Mouse (Mus musculus) MEL (cell line): ENCODE measurements at regions not wholly inside any gene's neighbourhood (a gene's known extent, or its start where the extent isn't known, plus 50 kb on each side); places are given as distances from the start of the nearest gene placed in this dataset.

ENCODE experiments used
- DNase-seq: peaks from one replicate; pipeline ENCODE4 v3.0.0; 2011; ENCODE audit warnings: low read depth, low spot score
- H3K27ac ChIP-seq: 2 replicates; pipeline ENCODE4 v1.5.1; 2012; ENCODE audit warnings: low read depth, mild to moderate bottlenecking, control low read depth, low read length, moderate library complexity; ENCODE audit not compliant: control insufficient read depth
- H3K27me3 ChIP-seq, 2 experiments: fragments of 150-350 bp in 1 of 2; sonication (generic) in 1 of 2; 2 replicates each; pipeline ENCODE4 v1.6.1; 2012; ENCODE audit warnings: low read length in 2 of 2, mild to moderate bottlenecking in 2 of 2, improper control_type of control experiment in 1 of 2, moderate library complexity in 1 of 2; ENCODE audit not compliant: insufficient read depth in 2 of 2, control insufficient read depth in 1 of 2
- H3K36me3 ChIP-seq, 2 experiments: 2 replicates each; pipeline ENCODE4 v1.6.1; 2012 to 2014; ENCODE audit warnings: low read length in 2 of 2, improper control_type of control experiment in 1 of 2, inconsistent platforms in 1 of 2, mild to moderate bottlenecking in 1 of 2; ENCODE audit not compliant: insufficient read depth in 2 of 2, control insufficient read depth in 1 of 2
- H3K4me1 ChIP-seq, 2 experiments: fragments of 150-350 bp in 1 of 2; sonication (generic) in 1 of 2; 2 replicates each; pipeline ENCODE4 v1.6.1; 2012; ENCODE audit warnings: low read length in 2 of 2, improper control_type of control experiment in 1 of 2, mild to moderate bottlenecking in 1 of 2; ENCODE audit not compliant: insufficient read depth in 2 of 2, control insufficient read depth in 1 of 2
- H3K4me3 ChIP-seq, 2 experiments: fragments of 150-350 bp in 1 of 2; sonication (generic) in 1 of 2; 2 replicates each; pipeline ENCODE4 v1.5.1; 2012; ENCODE audit warnings: low read depth in 2 of 2, low read length in 2 of 2, mild to moderate bottlenecking in 2 of 2, moderate library complexity in 2 of 2, control low read depth in 1 of 2, improper control_type of control experiment in 1 of 2; ENCODE audit not compliant: control insufficient read depth in 1 of 2, insufficient read depth in 1 of 2
- H3K79me2 ChIP-seq: 2 replicates; pipeline ENCODE4 v1.6.1; 2012; ENCODE audit warnings: mild to moderate bottlenecking, low read length, moderate library complexity; ENCODE audit not compliant: control insufficient read depth, poor library complexity, insufficient read depth
- H3K9ac ChIP-seq: 2 replicates; pipeline ENCODE4 v1.6.1; 2012; ENCODE audit warnings: low read depth, mild to moderate bottlenecking, control low read depth, low read length, moderate library complexity; ENCODE audit not compliant: control insufficient read depth, poor library complexity, severe bottlenecking
- H3K9me3 ChIP-seq: fragments of 150-350 bp; sonication (generic); replicated peaks from 2 replicates; pipeline ENCODE4 v1.6.1; 2012; ENCODE audit warnings: mild to moderate bottlenecking, low read length, improper control_type of control experiment, moderate library complexity; ENCODE audit not compliant: insufficient read depth
- BHLHE40 ChIP-seq: IDR thresholded peaks from 2 replicates; pipeline ENCODE4 v1.6.1; 2012; ENCODE audit warnings: low read depth, mild to moderate bottlenecking, inconsistent platforms, low read length, improper control_type of control experiment, borderline replicate concordance
- CHD1 ChIP-seq: IDR thresholded peaks from 2 replicates; pipeline ENCODE4 v1.6.1; 2012; ENCODE audit warnings: low read depth, mild to moderate bottlenecking, inconsistent platforms, low read length, improper control_type of control experiment
- CHD2 ChIP-seq: IDR thresholded peaks from 2 replicates; pipeline ENCODE4 v1.6.1; 2011; ENCODE audit warnings: low read length, improper control_type of control experiment
- ELF1 ChIP-seq: IDR thresholded peaks from 2 replicates; pipeline ENCODE4 v1.6.1; 2014; ENCODE audit warnings: low read depth, mild to moderate bottlenecking, inconsistent platforms, low read length, improper control_type of control experiment, moderate library complexity
- GABPA ChIP-seq: IDR thresholded peaks from 2 replicates; pipeline ENCODE4 v1.6.1; 2012; ENCODE audit warnings: low read depth, mild to moderate bottlenecking, inconsistent platforms, low read length, improper control_type of control experiment, moderate library complexity
- HCFC1 ChIP-seq: IDR thresholded peaks from 2 replicates; pipeline ENCODE4 v1.6.1; 2012; ENCODE audit warnings: low read depth, mild to moderate bottlenecking, inconsistent platforms, low read length, improper control_type of control experiment, moderate library complexity
- JUND ChIP-seq: IDR thresholded peaks from 2 replicates; pipeline ENCODE4 v1.6.1; 2011; ENCODE audit warnings: low read depth, mild to moderate bottlenecking, improper control_type of control experiment, low read length
- KAT2A ChIP-seq: conservative IDR thresholded peaks from 2 replicates; pipeline ENCODE4 v1.6.1; 2012; ENCODE audit warnings: low read depth, low read length, improper control_type of control experiment, inconsistent platforms
- MAX ChIP-seq: IDR thresholded peaks from 2 replicates; pipeline ENCODE4 v1.6.1; 2011; ENCODE audit warnings: low read length, improper control_type of control experiment
- MAZ ChIP-seq: IDR thresholded peaks from 2 replicates; pipeline ENCODE4 v1.6.1; 2012; ENCODE audit warnings: low read depth, mild to moderate bottlenecking, inconsistent platforms, low read length, improper control_type of control experiment
- MEF2A ChIP-seq: IDR thresholded peaks from 2 replicates; pipeline ENCODE4 v1.6.1; 2014; ENCODE audit warnings: low read depth, mild to moderate bottlenecking, inconsistent platforms, low read length, improper control_type of control experiment; ENCODE audit not compliant: poor library complexity, insufficient replicate concordance, severe bottlenecking; ENCODE audit errors: extremely low read depth
- MXI1 ChIP-seq: IDR thresholded peaks from 2 replicates; pipeline ENCODE4 v1.6.1; 2011; ENCODE audit warnings: mild to moderate bottlenecking, low read depth, low read length, improper control_type of control experiment
- MYC ChIP-seq: IDR thresholded peaks from 2 replicates; pipeline ENCODE4 v1.6.1; 2011; ENCODE audit warnings: low read depth, mild to moderate bottlenecking, low read length, improper control_type of control experiment, moderate library complexity
- RAD21 ChIP-seq: IDR thresholded peaks from 2 replicates; pipeline ENCODE4 v1.6.1; 2011; ENCODE audit warnings: mild to moderate bottlenecking, low read depth, low read length, improper control_type of control experiment
- RCOR1 ChIP-seq: IDR thresholded peaks from 2 replicates; pipeline ENCODE4 v1.6.1; 2012; ENCODE audit warnings: low read depth, mild to moderate bottlenecking, inconsistent platforms, low read length, improper control_type of control experiment
- SIN3A ChIP-seq: IDR thresholded peaks from 2 replicates; pipeline ENCODE4 v1.6.1; 2012; ENCODE audit warnings: low read length, improper control_type of control experiment, inconsistent platforms
- TCF12 ChIP-seq: IDR thresholded peaks from 2 replicates; pipeline ENCODE4 v1.6.1; 2014; ENCODE audit warnings: low read depth, mild to moderate bottlenecking, inconsistent platforms, low read length, improper control_type of control experiment, moderate library complexity
- UBTF ChIP-seq: IDR thresholded peaks from 2 replicates; pipeline ENCODE4 v1.6.1; 2012; ENCODE audit warnings: low read depth, mild to moderate bottlenecking, inconsistent platforms, low read length, improper control_type of control experiment, moderate library complexity, borderline replicate concordance; ENCODE audit not compliant: insufficient read depth
- USF1 ChIP-seq: IDR thresholded peaks from 2 replicates; pipeline ENCODE4 v1.6.1; 2014; ENCODE audit warnings: low read depth, mild to moderate bottlenecking, inconsistent platforms, low read length, improper control_type of control experiment, moderate library complexity
- USF2 ChIP-seq, 2 experiments: IDR thresholded peaks; 2 replicates each; pipeline ENCODE4 v1.6.1; 2011 to 2012; ENCODE audit warnings: improper control_type of control experiment in 2 of 2, low read length in 2 of 2, borderline replicate concordance in 1 of 2, inconsistent platforms in 1 of 2, low read depth in 1 of 2, mild to moderate bottlenecking in 1 of 2; ENCODE audit not compliant: insufficient read depth in 1 of 2
- ZC3H11A ChIP-seq: IDR thresholded peaks from 2 replicates; pipeline ENCODE4 v1.6.1; 2012; ENCODE audit warnings: low read depth, mild to moderate bottlenecking, inconsistent platforms, low read length, improper control_type of control experiment

DNA sequence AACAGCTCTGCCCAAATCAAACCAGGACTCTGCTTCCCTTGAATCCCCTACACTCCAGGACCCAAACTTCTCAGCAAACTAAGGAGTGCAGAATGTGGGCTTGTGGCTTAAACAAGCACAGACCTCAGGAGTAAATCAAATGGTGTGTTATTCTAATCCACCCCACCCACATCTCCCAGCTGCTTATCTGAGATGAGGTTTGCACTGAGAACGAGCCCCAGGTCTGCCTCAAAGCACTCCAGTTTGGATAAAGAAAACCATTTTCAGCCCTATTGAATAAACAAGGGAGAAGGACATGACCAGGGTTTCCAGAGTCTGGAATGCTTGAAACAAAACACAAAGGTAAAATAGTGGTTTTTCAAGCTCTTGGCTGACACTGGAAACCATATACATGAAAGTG is 132.9 kb upstream of the Mafb start:
- Histone ChIP-seq H3K9me3 (no peaks in the 10 kb centered on the region), H3K27me3 (no peaks in the 10 kb centered on the region), H3K4me3 (no peak overlapping the region), H3K36me3 (no peaks in the 10 kb centered on the region), H3K79me2 (no peaks in the 10 kb centered on the region), H3K27ac (no peak overlapping the region), H3K4me1 (no peaks in the 10 kb centered on the region), H3K9ac (no peak overlapping the region)
- no peak for DNase-seq
- TF ChIP-seq CHD2 (no peak), TCF12 (no peak), UBTF (no peak), MXI1 (no peak), RAD21 (no peak)

DNA sequence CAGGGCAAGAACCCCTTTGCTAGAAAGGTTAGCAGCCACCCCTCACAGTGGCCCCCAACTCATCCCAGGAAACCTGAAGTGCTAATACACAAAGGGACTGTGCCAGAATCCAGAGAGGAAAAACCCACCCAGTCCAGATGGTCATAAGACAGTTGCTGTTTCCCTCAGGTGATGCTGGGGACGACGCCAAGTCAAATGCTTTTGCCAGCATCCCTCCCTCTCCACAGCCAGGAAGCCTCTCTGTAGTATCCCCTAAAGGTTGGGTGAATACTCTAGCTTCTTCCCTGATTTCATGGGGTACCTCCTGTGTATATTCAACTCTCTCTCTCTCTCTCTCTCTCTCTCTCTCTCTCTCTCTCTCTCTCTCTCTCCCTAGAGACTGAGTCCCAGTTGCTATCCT is 136.0 kb upstream of the Mafb start:
- H3K4me1 ChIP-seq = no peaks in the 10 kb centered on the region
- H3K9me3 ChIP-seq = no peaks in the 10 kb centered on the region
- TF ChIP-seq BHLHE40 = no peak
- TF ChIP-seq MEF2A = no peak
- TF ChIP-seq MYC = no peak
- TF ChIP-seq GABPA = no peak
- TF ChIP-seq JUND = no peak
- no peak for TF ChIP-seq MAX
- no peak for TF ChIP-seq ELF1
- TF ChIP-seq CHD1 = no peak
- TF ChIP-seq MAZ = no peak
- TF ChIP-seq KAT2A = no peak
- TF ChIP-seq SIN3A = no peak
- no peak for TF ChIP-seq USF1
- TF ChIP-seq ZC3H11A = no peak
- TF ChIP-seq USF2 (IDR thresholded peaks at IDR 0.05; ENCODE audit: borderline replicate concordance in 1 of 2, insufficient read depth in 1 of 2, low read depth in 1 of 2, low read length in 2 of 2) = no peak
- TF ChIP-seq HCFC1 = no peak
- TF ChIP-seq RCOR1 = no peak
- TF ChIP-seq, all 39 proteins: peak for 0
- H3K9ac ChIP-seq = no peak overlapping the region
- no peaks in the 10 kb centered on the region for H3K79me2 ChIP-seq
- H3K27me3 ChIP-seq = no peaks in the 10 kb centered on the region
- DNase-seq = no peak
- H3K36me3 ChIP-seq = no peaks in the 10 kb centered on the region
- H3K4me3 ChIP-seq = no peak overlapping the region
- H3K27ac ChIP-seq = no peak overlapping the region
